In genomic region chr2:170476643-170477042, GRCm38 (mm10) we compare ENCODE assay signal across 28 mouse cellular contexts. TPM values are rescaled to one million over a fixed set of nuclear protein-coding genes. Genes with fewer than 3 reads are reported as not detected.
DNase-seq lines count a peak whose midpoint lies in the region; ATAC-seq and TF ChIP-seq lines count a peak whose summit lies in the region.
"Had no signal": no experiment of that assay in that cellular context is flagged by ENCODE, and none has a peak within 500 bp of the region (broad histone marks: within the 10 kb centered on the region; RNA-seq: fewer than 3 reads in every experiment).

No protein-coding gene starts in this region.

- peaks cover 91% of the 10 kb centered on the region for H3K27me3 ChIP-seq in heart, embryonic 13.5 days (replicated peaks)
- H3K27me3 ChIP-seq in heart, adult 2 months (ENCODE audit: control insufficient read depth, insufficient read depth, low read length) = peaks cover 1% of the 10 kb centered on the region
- no peaks in the 10 kb centered on the region for H3K27me3 ChIP-seq in liver, adult 2 months (ENCODE audit: control insufficient read depth, insufficient read depth, low read length)
- H3K27me3 ChIP-seq in liver, embryonic 11.5 days (replicated peaks; ENCODE audit: control insufficient read depth, insufficient read depth, low read length) = no peaks in the 10 kb centered on the region
- H3K27me3 ChIP-seq in heart, postnatal 0 days (ENCODE audit: control insufficient read depth, insufficient read depth, low read length) = peaks cover 75% of the 10 kb centered on the region
- H3K27me3 ChIP-seq: hindbrain, embryonic 13.5 days; lung, embryonic 15.5 days; midbrain, embryonic 13.5 days had no signal

- no peaks in the 10 kb centered on the region for H3K36me3 ChIP-seq in heart, embryonic 13.5 days
- no peaks in the 10 kb centered on the region for H3K36me3 ChIP-seq in heart, adult 2 months (ENCODE audit: control insufficient read depth, insufficient read depth, low read length)
- no peaks in the 10 kb centered on the region for H3K36me3 ChIP-seq in liver, adult 2 months (ENCODE audit: control insufficient read depth, insufficient read depth, low read length)
- H3K36me3 ChIP-seq in liver, embryonic 11.5 days (ENCODE audit: control insufficient read depth, insufficient read depth, low read length) = no peaks in the 10 kb centered on the region
- H3K36me3 ChIP-seq in heart, postnatal 0 days (replicated peaks; ENCODE audit: control insufficient read depth, insufficient read depth, low read length) = no peaks in the 10 kb centered on the region
- H3K36me3 ChIP-seq: forebrain, embryonic 10.5 days; hindbrain, embryonic 13.5 days; liver, embryonic 12.5 days; lung, embryonic 15.5 days; midbrain, embryonic 13.5 days had no signal

- DNase-seq in adrenal gland, adult (ENCODE audit: inconsistent age in 2 of 2, low spot score in 1 of 2) = peak; percentile 13 to 54
- DNase-seq in adrenal gland, postnatal 10 days = no peak
- no peak for DNase-seq in heart, adult 2 months
- peak; percentile 69 for DNase-seq in liver, adult 2 months (ENCODE audit: extremely low read depth, low read depth, low spot score)
- no peak for DNase-seq in liver, embryonic 11.5 days (ENCODE audit: low spot score)
- DNase-seq in heart, postnatal 0 days (ENCODE audit: low spot score) = peak; percentile 11
- no peak for DNase-seq in spleen, adult 12 weeks (ENCODE audit: low spot score)
- DNase-seq: cerebellum, adult 11-12 months; gastrocnemius, postnatal 14 days; kidney, adult 11 months had no signal

- no peaks in the 10 kb centered on the region for H3K79me2 ChIP-seq in heart, adult 2 months (replicated peaks; ENCODE audit: control insufficient read depth, insufficient read depth, low read length)
- no peaks in the 10 kb centered on the region for H3K79me2 ChIP-seq in liver, adult 2 months (ENCODE audit: control insufficient read depth, insufficient read depth, low read length)

- intact Hi-C loops in heart, adult 2 months (cut with DNase I) = no loop called here

- no peak overlapping the region for H3K9ac ChIP-seq in heart, embryonic 13.5 days
- H3K9ac ChIP-seq in heart, adult 2 months (ENCODE audit: low read depth, low read length) = no peak overlapping the region
- H3K9ac ChIP-seq in liver, adult 2 months (ENCODE audit: low read depth, low read length) = no peak overlapping the region
- H3K9ac ChIP-seq in liver, embryonic 11.5 days (ENCODE audit: low read depth, low read length) = no peak overlapping the region
- no peak overlapping the region for H3K9ac ChIP-seq in heart, postnatal 0 days (replicated peaks; ENCODE audit: low read depth, low read length)
- H3K9ac ChIP-seq: hindbrain, embryonic 13.5 days; liver, embryonic 12.5 days; lung, embryonic 15.5 days; midbrain, embryonic 13.5 days had no signal

- H3K4me2 ChIP-seq in heart, embryonic 13.5 days = no peak overlapping the region
- H3K4me2 ChIP-seq in liver, embryonic 11.5 days = no peak overlapping the region
- H3K4me2 ChIP-seq in heart, postnatal 0 days (ENCODE audit: low read depth, low read length) = no peak overlapping the region
- H3K4me2 ChIP-seq: hindbrain, embryonic 13.5 days; liver, embryonic 12.5 days; lung, embryonic 15.5 days; midbrain, embryonic 13.5 days had no signal

- H3K27ac ChIP-seq in heart, embryonic 13.5 days (replicated peaks) = no peak overlapping the region
- no peak overlapping the region for H3K27ac ChIP-seq in heart, adult 2 months
- no peak overlapping the region for H3K27ac ChIP-seq in liver, adult 2 months (replicated peaks; ENCODE audit: insufficient read depth, low read depth, low read length)
- H3K27ac ChIP-seq in liver, embryonic 11.5 days (ENCODE audit: low read depth, low read length) = no peak overlapping the region
- H3K27ac ChIP-seq in heart, postnatal 0 days (ENCODE audit: low read depth) = no peak overlapping the region
- H3K27ac ChIP-seq: forebrain, embryonic 10.5 days; hindbrain, embryonic 13.5 days; liver, embryonic 12.5 days; lung, embryonic 15.5 days; midbrain, embryonic 13.5 days had no signal

- peaks cover 6% of the 10 kb centered on the region; the same call in 1 of the 2 replicates for H3K9me3 ChIP-seq in heart, embryonic 13.5 days
- H3K9me3 ChIP-seq in liver, embryonic 11.5 days (ENCODE audit: control insufficient read depth, low read length) = no peaks in the 10 kb centered on the region
- H3K9me3 ChIP-seq in heart, postnatal 0 days (replicated peaks; ENCODE audit: control insufficient read depth, low read length) = peaks cover 6% of the 10 kb centered on the region; the same call in 1 of the 2 replicates
- H3K9me3 ChIP-seq: forebrain, embryonic 10.5 days; hindbrain, embryonic 13.5 days; lung, embryonic 15.5 days; midbrain, embryonic 13.5 days had no signal

- peaks cover 10% of the 10 kb centered on the region for H3K4me1 ChIP-seq in heart, embryonic 13.5 days
- H3K4me1 ChIP-seq in heart, adult 2 months (ENCODE audit: control insufficient read depth, insufficient read depth, low read length) = no peaks in the 10 kb centered on the region
- H3K4me1 ChIP-seq in liver, adult 2 months (ENCODE audit: control insufficient read depth, insufficient read depth, low read length) = 0 out of 2 replicates have a peak, but pooled peaks cover 1% of the 10 kb centered on the region
- no peaks in the 10 kb centered on the region for H3K4me1 ChIP-seq in liver, embryonic 11.5 days (replicated peaks; ENCODE audit: control insufficient read depth, insufficient read depth, low read length)
- H3K4me1 ChIP-seq in heart, postnatal 0 days (ENCODE audit: control insufficient read depth, insufficient read depth) = 0 out of 2 replicates have a peak, but pooled peaks cover 8% of the 10 kb centered on the region
- H3K4me1 ChIP-seq: forebrain, embryonic 10.5 days; hindbrain, embryonic 13.5 days; liver, embryonic 12.5 days; lung, embryonic 15.5 days; megakaryocyte, embryonic 14.5 days; midbrain, embryonic 13.5 days had no signal

- TF ChIP-seq CTCF in heart, adult 2 months (IDR thresholded peaks at IDR 0.05) = no peak
- TF ChIP-seq CTCF in liver, adult 2 months (IDR thresholded peaks at IDR 0.05; ENCODE audit: low read depth, low read length) = no peak
- TF ChIP-seq CTCF in heart, postnatal 0 days (IDR thresholded peaks at IDR 0.05; ENCODE audit: low read depth) = no peak

- TF ChIP-seq EP300 in heart, adult 2 months (IDR thresholded peaks at IDR 0.05; ENCODE audit: insufficient read depth, low read depth, low read length) = no peak
- no peak for TF ChIP-seq EP300 in heart, postnatal 0 days (IDR thresholded peaks at IDR 0.05; ENCODE audit: low read depth)

- no peak for TF ChIP-seq POLR2A in heart, adult 2 months (IDR thresholded peaks at IDR 0.05; ENCODE audit: insufficient read depth, low read depth, low read length)
- no peak for TF ChIP-seq POLR2A in liver, adult 2 months (IDR thresholded peaks at IDR 0.05; ENCODE audit: extremely low read depth, insufficient read depth, low read length)

- no peak overlapping the region for H3K4me3 ChIP-seq in heart, embryonic 13.5 days
- no peak overlapping the region for H3K4me3 ChIP-seq in heart, adult 2 months
- no peak overlapping the region for H3K4me3 ChIP-seq in liver, adult 2 months (ENCODE audit: insufficient read depth, low read depth, low read length)
- no peak overlapping the region for H3K4me3 ChIP-seq in liver, embryonic 11.5 days (ENCODE audit: low read depth, low read length)
- H3K4me3 ChIP-seq in heart, postnatal 0 days (ENCODE audit: low read depth, low read length) = no peak overlapping the region
- H3K4me3 ChIP-seq: forebrain, embryonic 10.5 days; hindbrain, embryonic 13.5 days; liver, embryonic 12.5 days; lung, embryonic 15.5 days; megakaryocyte, embryonic 14.5 days; midbrain, embryonic 13.5 days had no signal

- ATAC-seq in heart, embryonic 13.5 days (ENCODE audit: extremely low read depth, insufficient number of reproducible peaks, low FRiP score, low TSS enrichment) = peak; percentile 42; the same call in 1 of the 2 replicates
- ATAC-seq in liver, embryonic 11.5 days (replicated peaks; ENCODE audit: low FRiP score) = no peak
- 0 out of 2 replicates have a peak, but pooled peaks have one; percentile 39 for ATAC-seq in heart, postnatal 0 days (ENCODE audit: insufficient read depth, low read depth)
- ATAC-seq: activated CD4-positive, CD25-positive, alpha-beta regulatory T cell, adult 4 months; forebrain, embryonic 16.5 days; liver, embryonic 12.5 days; midbrain, embryonic 13.5 days had no signal

- WGBS in heart, embryonic 13.5 days = 18% methylated on average over 8 of the region's 8 CpGs
- WGBS in heart, adult 2 months = 32% methylated on average over 8 of the region's 8 CpGs
- 43% methylated on average over 8 of the region's 8 CpGs for WGBS in liver, adult 2 months
- WGBS in liver, embryonic 11.5 days = 71% methylated on average over 8 of the region's 8 CpGs
- 19% methylated on average over 8 of the region's 8 CpGs for WGBS in heart, postnatal 0 days

RNA-seq across cellular contexts. Expression of gene Pfdn4, which starts 19.6 kb away (rescaled TPM):
- total RNA-seq in adrenal gland, postnatal 10 days (2021) = 10 to 100 TPM; 19.9 to 27.6 TPM
- polyA plus RNA-seq in heart, embryonic 13.5 days (2015; fragmentation: Nextera tagmentation; extraction: Ambion mirVana) = 48.4 and 51.7 TPM in 2 replicates
- total RNA-seq in heart, adult 2 months (2021) = 10 to 100 TPM; 10.6 to 13.3 TPM
- 3.6 and 7.9 TPM in 2 replicates for polyA plus RNA-seq in heart, adult 2 months (2012; rRNA removed)
- total RNA-seq in liver, adult 2 months (2014; rRNA removed) = 5.4 and 10.6 TPM in 2 replicates
- 1.4 and 1.8 TPM in 2 replicates for polyA plus RNA-seq in liver, adult 2 months (2012; rRNA removed)
- polyA plus RNA-seq in liver, embryonic 11.5 days (2014; fragmentation: Nextera tagmentation; extraction: Ambion mirVana) = 85.7 and 101 TPM in 2 replicates
- 11.4 and 30.2 TPM in 2 replicates for total RNA-seq in heart, postnatal 0 days (2014; rRNA removed; ENCODE audit: low replicate concordance)
- polyA plus RNA-seq in heart, postnatal 0 days (2015; fragmentation: Nextera tagmentation; extraction: Ambion mirVana) = 42.1 and 46.2 TPM in 2 replicates

RNA-seq across cellular contexts. Expression of gene Cyp24a1, which starts 20.3 kb away (rescaled TPM):
- not detected for total RNA-seq in adrenal gland, postnatal 10 days (2021)
- not detected in 2 replicates for polyA plus RNA-seq in heart, embryonic 13.5 days (2015; fragmentation: Nextera tagmentation; extraction: Ambion mirVana)
- total RNA-seq in heart, adult 2 months (2021) = not detected
- polyA plus RNA-seq in heart, adult 2 months (2012; rRNA removed) = not detected in 2 replicates
- total RNA-seq in liver, adult 2 months (2014; rRNA removed) = not detected in 2 replicates
- polyA plus RNA-seq in liver, adult 2 months (2012; rRNA removed) = not detected in 2 replicates
- not detected in 2 replicates for polyA plus RNA-seq in liver, embryonic 11.5 days (2014; fragmentation: Nextera tagmentation; extraction: Ambion mirVana)
- not detected in 2 replicates for total RNA-seq in heart, postnatal 0 days (2014; rRNA removed; ENCODE audit: low replicate concordance)
- polyA plus RNA-seq in heart, postnatal 0 days (2015; fragmentation: Nextera tagmentation; extraction: Ambion mirVana) = not detected in 2 replicates
- total RNA-seq: gastrocnemius, postnatal 14 days; heart, adult 18-20 months; layer of hippocampus, adult 18-20 months; layer of hippocampus, postnatal 14 days; left cerebral cortex, adult 8-10 months; monocyte, adult 5-6 weeks had no signal
- polyA plus RNA-seq: embryonic facial prominence, embryonic 11.5 days; hindbrain, embryonic 13.5 days; limb, embryonic 11.5 days; liver, embryonic 12.5 days; lung, embryonic 15.5 days; neural tube, embryonic 11.5 days; stomach, embryonic 14.5 days had no signal

RNA-seq across cellular contexts. Expression of gene Bcas1, which starts 49.0 kb away (rescaled TPM):
- under 1 TPM; 0.90 to 0.91 TPM for total RNA-seq in adrenal gland, postnatal 10 days (2021)
- 0.92 and 1.2 TPM in 2 replicates for polyA plus RNA-seq in heart, embryonic 13.5 days (2015; fragmentation: Nextera tagmentation; extraction: Ambion mirVana)
- under 1 TPM; 0.14 to 0.26 TPM for total RNA-seq in heart, adult 2 months (2021)
- 0.35 and 1.1 TPM in 2 replicates for polyA plus RNA-seq in heart, adult 2 months (2012; rRNA removed)
- total RNA-seq in liver, adult 2 months (2014; rRNA removed) = 0.07 TPM in 1 of 2 replicates, not detected in the other
- 0.02 TPM in 1 of 2 replicates, not detected in the other for polyA plus RNA-seq in liver, adult 2 months (2012; rRNA removed)
- polyA plus RNA-seq in liver, embryonic 11.5 days (2014; fragmentation: Nextera tagmentation; extraction: Ambion mirVana) = 6.1 and 7.5 TPM in 2 replicates
- total RNA-seq in heart, postnatal 0 days (2014; rRNA removed; ENCODE audit: low replicate concordance) = not detected in 2 replicates
- polyA plus RNA-seq in heart, postnatal 0 days (2015; fragmentation: Nextera tagmentation; extraction: Ambion mirVana) = 0.38 and 0.45 TPM in 2 replicates

Comparison
In these comparisons a context has a peak if more than half of its experiments do, and no peak if none do; other contexts are left out.
1. DNase-seq: peak in adrenal gland, adult (2 of 2), liver, adult 2 months (single experiment) and heart, postnatal 0 days (single experiment); none in adrenal gland, postnatal 10 days (single experiment), heart, adult 2 months (0 of 2), liver, embryonic 11.5 days (single experiment) and spleen, adult 12 weeks (single experiment).